Comparison of ENCODE assay signal across 19 mouse cellular contexts in the genomic region with DNA sequence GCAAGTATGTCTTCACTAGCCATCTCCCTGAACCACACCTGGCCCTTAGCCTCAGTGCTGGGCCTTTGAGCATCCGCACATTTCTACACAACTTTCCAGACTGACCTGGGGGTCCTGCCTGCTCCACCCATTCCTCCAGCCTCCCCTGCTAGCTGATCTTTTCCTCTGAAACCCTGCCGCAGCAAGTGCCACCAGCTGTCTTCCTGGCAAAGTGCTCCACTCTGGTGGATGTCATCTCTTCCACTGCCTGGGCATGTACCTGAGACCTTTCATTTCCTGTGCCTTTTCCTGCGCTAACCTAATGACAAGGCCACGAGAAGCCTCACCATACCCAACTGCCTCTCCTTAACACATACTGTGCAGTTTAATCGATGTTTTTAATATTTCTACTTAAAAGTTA. TPM values are rescaled to one million over a fixed set of nuclear protein-coding genes. Genes with fewer than 3 reads are reported as not detected.
DNase-seq lines count a peak whose midpoint lies in the region; ATAC-seq and TF ChIP-seq lines count a peak whose summit lies in the region.
"Had no signal": no experiment of that assay in that cellular context is flagged by ENCODE, and none has a peak within 500 bp of the region (broad histone marks: within the 10 kb centered on the region; RNA-seq: fewer than 3 reads in every experiment).

No protein-coding gene starts in this region.

- no peaks in the 10 kb centered on the region for H3K36me3 ChIP-seq in forebrain, embryonic 16.5 days (ENCODE audit: control insufficient read depth, insufficient read depth)
- H3K36me3 ChIP-seq in forebrain, postnatal 0 days (ENCODE audit: insufficient read depth): no peaks in the 10 kb centered on the region
- peaks cover 60% of the 10 kb centered on the region for H3K36me3 ChIP-seq in limb, embryonic 10.5 days
- H3K36me3 ChIP-seq in heart, embryonic 12.5 days: peaks cover 24% of the 10 kb centered on the region
- H3K36me3 ChIP-seq: embryonic facial prominence, embryonic 15.5 days had no signal

- no peak overlapping the region for H3K4me3 ChIP-seq in forebrain, embryonic 16.5 days (replicated peaks; ENCODE audit: low read length)
- H3K4me3 ChIP-seq in forebrain, postnatal 0 days (ENCODE audit: low read depth, low read length): no peak overlapping the region
- no peak overlapping the region for H3K4me3 ChIP-seq in limb, embryonic 10.5 days
- no peak overlapping the region for H3K4me3 ChIP-seq in heart, embryonic 12.5 days
- H3K4me3 ChIP-seq: embryonic facial prominence, embryonic 13.5 days; embryonic facial prominence, embryonic 15.5 days; erythroblast, embryonic 14.5 days; forebrain, embryonic 10.5 days; forebrain, embryonic 13.5 days had no signal

- H3K4me2 ChIP-seq in forebrain, embryonic 16.5 days (ENCODE audit: low read length): no peak overlapping the region
- H3K4me2 ChIP-seq in forebrain, postnatal 0 days (ENCODE audit: low read depth): no peak overlapping the region
- no peak overlapping the region for H3K4me2 ChIP-seq in heart, embryonic 12.5 days
- H3K4me2 ChIP-seq: embryonic facial prominence, embryonic 13.5 days; embryonic facial prominence, embryonic 15.5 days; forebrain, embryonic 13.5 days had no signal

- DNase-seq in cerebellum, postnatal 14 days: peak; percentile 16 to 20
- no peak for DNase-seq in forebrain, postnatal 0 days
- no peak for DNase-seq in limb, embryonic 10.5 days (ENCODE audit: low spot score)
- DNase-seq: adrenal gland, adult 2 months; adrenal gland, postnatal 10 days; adrenal gland, postnatal 25 days; cerebellum, adult 11-12 months; cerebellum, adult 2 months; cerebellum, adult 9-10 months; cerebellum, postnatal 36 days; embryo, embryonic 11 days had no signal

- peaks cover 11% of the 10 kb centered on the region for H3K4me1 ChIP-seq in forebrain, embryonic 16.5 days (replicated peaks; ENCODE audit: control insufficient read depth, insufficient read depth, low read length)
- H3K4me1 ChIP-seq in forebrain, postnatal 0 days (ENCODE audit: insufficient read depth): no peaks in the 10 kb centered on the region
- H3K4me1 ChIP-seq in limb, embryonic 10.5 days: no peaks in the 10 kb centered on the region
- H3K4me1 ChIP-seq in heart, embryonic 12.5 days (replicated peaks): no peaks in the 10 kb centered on the region
- H3K4me1 ChIP-seq: forebrain, embryonic 10.5 days had no signal

- ATAC-seq in cerebellum, adult (ENCODE audit: insufficient number of reproducible peaks, low FRiP score, low TSS enrichment): no peak
- no peak for ATAC-seq in forebrain, embryonic 16.5 days
- no peak for ATAC-seq in forebrain, postnatal 0 days
- ATAC-seq in heart, embryonic 12.5 days (ENCODE audit: insufficient number of reproducible peaks, low FRiP score): no peak

- 82% methylated on average over 5 of the region's 5 CpGs for WGBS in forebrain, embryonic 16.5 days
- 80% methylated on average over 5 of the region's 5 CpGs for WGBS in forebrain, postnatal 0 days
- WGBS in limb, embryonic 10.5 days: 88% methylated on average over 5 of the region's 5 CpGs
- WGBS in heart, embryonic 12.5 days: 84% methylated on average over 5 of the region's 5 CpGs

- no peak for TF ChIP-seq CTCF in forebrain, postnatal 0 days (IDR thresholded peaks at IDR 0.05; ENCODE audit: low read depth)

- H3K9me3 ChIP-seq in forebrain, embryonic 16.5 days (ENCODE audit: control insufficient read depth, low read length): peaks cover 3% of the 10 kb centered on the region; the same call in 1 of the 2 replicates
- H3K9me3 ChIP-seq in forebrain, postnatal 0 days (ENCODE audit: low read length): no peaks in the 10 kb centered on the region
- H3K9me3 ChIP-seq in limb, embryonic 10.5 days (replicated peaks): peaks cover 4% of the 10 kb centered on the region; the same call in 1 of the 2 replicates
- H3K9me3 ChIP-seq in heart, embryonic 12.5 days (replicated peaks): peaks cover 13% of the 10 kb centered on the region

- H3K9ac ChIP-seq in forebrain, embryonic 16.5 days (replicated peaks; ENCODE audit: low read depth, low read length): no peak overlapping the region
- H3K9ac ChIP-seq in forebrain, postnatal 0 days: no peak overlapping the region
- no peak overlapping the region for H3K9ac ChIP-seq in heart, embryonic 12.5 days
- H3K9ac ChIP-seq: embryonic facial prominence, embryonic 13.5 days; embryonic facial prominence, embryonic 15.5 days; forebrain, embryonic 13.5 days had no signal

- H3K27ac ChIP-seq in forebrain, embryonic 16.5 days (ENCODE audit: low read length): peak overlapping the region; percentile 50
- H3K27ac ChIP-seq in forebrain, postnatal 0 days (ENCODE audit: low read depth, low read length): no peak overlapping the region
- 0 out of 2 replicates have a peak overlapping the region, but pooled peaks have one; percentile 30 for H3K27ac ChIP-seq in limb, embryonic 10.5 days
- H3K27ac ChIP-seq in heart, embryonic 12.5 days (ENCODE audit: poor library complexity, severe bottlenecking): no peak overlapping the region
- H3K27ac ChIP-seq: embryonic facial prominence, embryonic 15.5 days; forebrain, embryonic 10.5 days; forebrain, embryonic 13.5 days had no signal

- H3K27me3 ChIP-seq in forebrain, embryonic 16.5 days (replicated peaks; ENCODE audit: control insufficient read depth, insufficient read depth, low read length): no peaks in the 10 kb centered on the region
- no peaks in the 10 kb centered on the region for H3K27me3 ChIP-seq in forebrain, postnatal 0 days (ENCODE audit: insufficient read depth, low read length)
- no peaks in the 10 kb centered on the region for H3K27me3 ChIP-seq in limb, embryonic 10.5 days (ENCODE audit: low read depth, poor library complexity, severe bottlenecking)
- no peaks in the 10 kb centered on the region for H3K27me3 ChIP-seq in heart, embryonic 12.5 days (replicated peaks)
- H3K27me3 ChIP-seq: embryonic facial prominence, embryonic 13.5 days; embryonic facial prominence, embryonic 15.5 days; forebrain, embryonic 13.5 days had no signal

RNA-seq across cellular contexts. Expression of a gene that starts 46.9 kb away (rescaled TPM):
- 16.4 and 17.5 TPM in 2 replicates for polyA plus RNA-seq in forebrain, embryonic 16.5 days (2015; fragmentation: Nextera tagmentation; extraction: Ambion mirVana)
- 21.5 and 26.2 TPM in 2 replicates for total RNA-seq in forebrain, postnatal 0 days (2014; rRNA removed)
- 13.4 and 13.9 TPM in 2 replicates for polyA plus RNA-seq in forebrain, postnatal 0 days (2015; fragmentation: Nextera tagmentation; extraction: Ambion mirVana)
- 61.9 and 72.0 TPM in 2 replicates for polyA plus RNA-seq in limb, embryonic 10.5 days (2016; fragmentation: Nextera tagmentation; extraction: Ambion mirVana)
- polyA plus RNA-seq in heart, embryonic 12.5 days (2016; fragmentation: Nextera tagmentation; extraction: Ambion mirVana): 35.5 and 36.6 TPM in 2 replicates
- polyA plus RNA-seq: erythroblast, embryonic 14.5 days had no signal

Comparison
In these comparisons a context has a peak if more than half of its experiments do, and no peak if none do; other contexts are left out.
1. H3K27ac ChIP-seq: peak in forebrain, embryonic 16.5 days (single experiment) and limb, embryonic 10.5 days (single experiment); none in forebrain, postnatal 0 days (single experiment) and heart, embryonic 12.5 days (single experiment).
2. DNase-seq: peak in cerebellum, postnatal 14 days (2 of 2); none in forebrain, postnatal 0 days (single experiment) and limb, embryonic 10.5 days (single experiment).